Mouse (Mus musculus): ENCODE results near the gene Gm17455.
A peak's percentile ranks its signal among the peaks of the same experiment; 100 is the strongest.

Gene Gm17455

DNA sequence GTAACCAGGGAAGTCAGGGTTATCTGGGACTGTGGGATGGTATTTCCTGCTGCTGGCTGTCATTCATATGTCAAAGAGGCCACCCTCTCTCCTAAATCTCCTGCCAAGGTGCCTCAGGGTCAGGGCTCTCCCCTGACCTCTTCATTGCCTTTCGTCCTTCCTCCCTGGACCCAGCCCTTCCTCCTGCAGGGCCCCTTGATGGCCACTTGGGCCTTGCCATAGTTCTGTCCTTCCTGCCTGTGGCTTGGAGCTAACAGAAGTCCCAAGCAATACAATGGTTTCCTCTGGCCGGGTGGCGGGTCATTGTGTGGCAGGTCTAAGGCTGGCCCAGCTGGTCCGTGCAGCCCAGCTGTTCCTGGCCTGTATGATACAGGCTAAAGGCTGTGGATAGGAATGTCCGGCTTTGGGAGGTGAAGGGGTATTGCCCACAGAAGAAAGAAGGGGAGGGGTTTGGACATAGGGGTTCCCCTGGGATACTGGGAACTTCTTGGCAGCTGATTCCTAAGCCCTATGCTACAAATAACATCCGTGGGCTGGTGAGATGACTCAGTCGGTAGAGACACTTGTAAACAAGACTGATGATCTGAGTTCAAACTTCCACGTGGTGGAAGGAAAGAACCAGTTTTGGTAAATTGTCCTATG lies 25.5 kb upstream of the Gm17455 start:
- DNase-seq (ENCODE audit: low read depth): no peak

DNA sequence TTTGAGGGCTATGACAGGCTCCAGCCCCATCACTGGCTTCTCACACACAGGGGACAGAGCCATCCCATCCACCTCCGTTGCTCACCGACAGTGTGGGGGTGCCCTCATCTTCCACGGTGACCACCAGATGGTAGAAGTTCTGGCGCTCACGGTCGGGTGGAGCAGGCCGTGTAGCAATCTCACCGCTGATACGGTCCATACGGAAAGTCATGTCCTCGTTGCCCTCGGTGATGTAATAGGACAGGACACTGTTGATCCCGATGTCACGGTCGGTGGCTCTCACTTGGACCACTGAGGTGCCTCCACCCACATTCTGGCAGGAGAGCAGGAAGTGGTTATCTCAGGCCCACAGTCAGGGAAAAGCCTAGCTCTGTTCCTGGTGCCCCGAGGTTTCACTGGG lies 22.8 kb upstream of the Gm17455 start:
- DNase-seq (ENCODE audit: low read depth): no peak

DNA sequence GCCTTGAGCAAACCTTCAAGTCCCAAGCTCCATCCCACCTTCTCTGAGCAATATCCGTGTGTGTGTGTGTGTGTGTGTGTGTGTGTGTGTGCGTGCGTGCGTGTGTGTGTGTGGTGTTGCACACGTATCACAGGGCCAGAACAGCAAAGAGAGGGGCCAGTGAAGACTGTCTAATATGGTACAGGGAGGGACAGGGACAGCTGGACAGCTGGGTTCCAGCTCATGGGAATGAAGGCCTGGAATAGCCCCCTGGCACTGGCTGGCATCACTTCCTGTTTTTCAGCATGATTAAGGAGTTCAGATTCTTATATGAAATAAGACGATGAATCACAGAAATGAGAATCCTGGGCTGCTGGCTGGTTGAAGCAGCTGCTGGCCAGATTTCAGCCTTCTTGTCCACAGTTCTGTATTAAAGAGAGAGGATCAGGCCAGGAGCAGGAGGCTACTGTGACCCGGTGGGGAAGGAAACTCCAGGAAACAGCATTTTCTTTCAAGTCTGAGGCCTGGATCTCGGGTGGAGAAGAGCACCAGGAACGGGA lies 20.0 kb upstream of the Gm17455 start:
- no peak for DNase-seq (ENCODE audit: low read depth)

DNA sequence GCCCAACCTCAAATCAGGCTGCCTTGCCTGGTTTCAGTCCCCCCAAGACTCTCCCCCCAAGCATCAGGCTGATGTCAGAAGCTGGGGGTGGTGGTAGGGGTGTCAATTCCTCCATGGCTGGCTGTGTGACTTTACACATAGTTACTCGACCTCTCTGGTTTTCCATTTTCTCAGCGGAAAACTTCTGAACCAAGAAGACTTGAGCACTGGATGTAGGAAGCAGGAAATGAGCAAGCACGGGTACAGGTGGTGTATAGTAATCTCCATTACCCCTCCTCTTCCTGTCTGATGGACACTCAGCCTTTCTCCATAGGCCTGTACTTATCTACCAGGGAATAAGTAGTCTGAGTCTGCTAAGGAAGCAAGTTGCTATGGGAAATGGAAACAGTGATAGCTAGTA lies 19.3 kb upstream of the Gm17455 start:
- no peak for DNase-seq (ENCODE audit: low read depth)

DNA sequence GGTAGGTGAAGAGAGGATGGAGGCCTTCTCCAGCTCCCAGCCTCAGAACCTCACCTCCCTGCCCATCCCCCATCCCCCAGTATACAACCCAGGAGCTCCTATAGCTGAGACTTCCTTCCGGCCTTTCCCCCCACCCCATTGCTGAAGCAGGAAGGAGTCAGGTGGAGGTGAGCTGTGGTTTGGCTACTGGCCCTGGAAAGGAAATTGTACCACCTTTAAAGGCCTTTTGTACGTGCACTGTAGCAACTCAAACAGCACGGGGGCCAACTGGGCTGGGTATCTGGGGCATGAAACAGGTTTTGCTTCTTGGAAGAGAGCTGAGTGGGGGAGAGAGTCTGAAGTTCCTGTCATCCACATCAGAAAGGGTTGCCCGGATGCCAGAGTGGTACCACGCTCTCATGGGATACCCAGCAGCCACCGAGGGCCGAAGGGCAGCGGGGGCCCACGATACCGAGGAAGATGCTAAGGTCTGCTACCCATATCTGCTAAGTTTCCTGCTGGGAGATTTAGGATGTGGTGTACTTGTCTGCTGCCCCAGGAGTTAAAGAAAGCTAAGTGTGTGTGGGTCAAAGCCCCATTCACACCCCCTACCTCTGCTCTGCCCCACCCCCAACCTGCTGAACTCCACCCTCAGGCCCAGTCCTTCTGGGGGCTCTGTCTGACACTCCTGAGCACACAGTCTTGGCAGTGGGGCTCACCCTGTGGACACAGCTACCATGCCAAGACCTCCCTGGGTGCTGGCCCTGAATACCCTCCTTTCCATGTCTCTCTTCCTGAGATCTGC lies 18.2 kb upstream of the Gm17455 start:
- no peak for DNase-seq (ENCODE audit: low read depth)

DNA sequence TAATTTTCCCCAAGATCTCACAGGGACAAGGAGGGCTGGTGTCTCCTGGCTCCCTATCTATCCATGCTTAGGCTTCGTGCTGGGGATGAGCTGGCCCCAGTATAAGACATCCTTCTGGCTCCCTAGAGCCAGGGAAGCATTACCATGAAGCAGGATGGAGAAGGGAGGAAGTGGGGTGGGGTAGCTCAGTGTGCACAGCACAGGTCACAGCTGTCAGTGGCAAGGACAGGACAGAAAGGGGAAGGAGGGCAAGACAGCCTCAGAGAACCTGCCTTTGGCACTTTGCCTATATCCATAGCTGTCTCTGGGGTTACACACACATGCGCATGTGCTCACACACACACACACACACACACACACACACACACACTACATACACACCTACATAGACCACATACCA lies 11.2 kb upstream of the Gm17455 start:
- no peak for DNase-seq (ENCODE audit: low read depth)

DNA sequence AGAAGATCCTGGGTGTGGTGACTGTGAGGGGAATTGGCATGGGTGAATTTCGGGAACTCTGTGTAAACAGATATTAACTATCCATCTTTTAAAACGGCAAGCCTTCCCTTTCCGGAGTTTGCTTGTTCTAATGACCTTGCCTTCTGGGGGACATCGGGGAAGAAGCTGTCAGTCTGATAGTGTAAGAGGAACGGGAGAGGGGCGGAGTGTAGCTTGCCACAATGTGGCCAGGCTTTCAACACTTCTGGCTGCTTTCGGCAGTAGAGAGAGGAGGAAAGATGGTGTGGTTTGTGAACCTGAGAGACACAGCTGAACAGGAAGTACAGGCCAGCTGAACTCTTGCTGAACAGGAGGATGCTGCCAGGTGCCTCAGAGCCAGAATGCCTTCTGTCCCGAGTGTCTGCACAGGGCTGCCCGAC lies 10.1 kb upstream of the Gm17455 start:
- no peak for DNase-seq (ENCODE audit: low read depth)

DNA sequence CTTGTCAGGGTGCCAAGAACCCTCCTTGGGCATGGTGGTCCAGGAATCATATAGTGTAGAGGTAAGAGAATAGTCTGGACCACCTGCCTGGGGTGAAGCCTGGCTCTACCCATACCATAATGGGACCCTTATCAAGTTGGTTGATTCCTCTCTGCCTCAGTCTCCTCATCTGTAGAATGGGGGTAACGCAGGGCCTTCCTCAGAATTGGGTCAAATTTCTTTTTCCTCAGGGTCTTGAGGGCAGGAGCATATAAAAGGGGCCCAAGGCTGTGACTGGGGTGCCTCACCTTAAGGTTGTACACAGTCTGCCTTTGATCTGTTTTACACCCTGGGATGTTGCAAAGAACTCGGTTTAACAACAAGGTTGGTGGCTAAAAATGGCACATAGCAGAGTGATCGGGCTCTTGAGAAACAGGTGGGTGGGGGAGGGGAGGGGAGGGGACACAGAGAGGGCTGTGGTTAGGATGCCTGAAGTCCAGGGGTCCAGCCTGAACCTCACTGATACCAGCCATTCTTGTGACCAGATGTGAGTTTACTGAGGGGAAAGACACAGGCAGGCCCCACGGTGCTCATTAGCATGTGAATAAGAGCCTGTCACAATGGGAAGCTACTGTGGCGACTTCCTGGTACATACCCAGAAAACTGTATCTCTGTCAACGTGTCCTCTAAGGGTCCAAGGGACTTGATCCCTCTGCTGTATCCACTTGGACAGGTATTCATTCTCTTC lies 9.2 kb upstream of the Gm17455 start:
- no peak for DNase-seq (ENCODE audit: low read depth)

DNA sequence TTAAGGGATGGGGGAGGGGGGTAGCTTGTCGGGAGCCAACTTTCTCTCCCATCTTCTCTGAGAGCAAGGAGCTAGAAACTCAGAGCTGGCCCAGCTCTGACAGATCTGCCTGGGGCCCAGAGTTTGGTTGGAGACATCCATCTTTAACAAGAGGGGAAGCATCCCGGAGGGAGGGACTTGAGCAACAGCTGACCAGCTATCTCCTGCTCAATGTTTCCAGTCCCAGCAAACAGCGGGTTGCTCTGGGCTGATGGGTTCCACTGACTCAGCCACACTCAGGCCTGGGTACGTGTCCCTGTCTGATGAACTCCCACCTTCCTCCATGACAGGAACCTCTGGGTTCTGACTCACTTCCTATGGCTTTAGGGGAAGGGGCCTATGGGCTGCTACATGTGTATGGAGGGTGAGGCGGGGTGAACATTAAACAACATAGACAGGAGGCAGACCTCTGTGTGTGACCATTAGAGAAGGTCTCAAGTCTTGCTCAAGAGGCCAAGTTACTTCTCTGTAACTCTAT lies 8.6 kb upstream of the Gm17455 start:
- no peak for DNase-seq (ENCODE audit: low read depth)

DNA sequence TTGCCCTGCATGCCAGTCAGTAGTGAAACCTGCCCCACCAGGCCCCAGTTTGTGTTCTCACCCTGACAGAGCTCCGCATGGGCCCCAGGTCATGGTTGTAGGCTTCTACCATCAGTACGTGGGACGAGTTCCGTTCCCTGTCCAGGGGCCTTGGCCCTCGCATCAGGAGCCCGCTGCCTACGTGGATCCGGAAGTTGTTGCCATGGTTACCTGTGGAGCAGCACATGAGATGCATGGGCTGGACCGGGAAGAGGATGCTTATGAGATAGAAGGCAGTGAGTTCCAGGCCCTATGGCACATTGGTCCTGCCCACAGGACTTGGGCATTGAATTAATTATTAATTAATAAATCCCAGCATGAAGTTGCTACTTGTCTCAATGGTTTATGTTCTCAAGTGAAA lies 7.9 kb upstream of the Gm17455 start:
- DNase-seq (ENCODE audit: low read depth): no peak

DNA sequence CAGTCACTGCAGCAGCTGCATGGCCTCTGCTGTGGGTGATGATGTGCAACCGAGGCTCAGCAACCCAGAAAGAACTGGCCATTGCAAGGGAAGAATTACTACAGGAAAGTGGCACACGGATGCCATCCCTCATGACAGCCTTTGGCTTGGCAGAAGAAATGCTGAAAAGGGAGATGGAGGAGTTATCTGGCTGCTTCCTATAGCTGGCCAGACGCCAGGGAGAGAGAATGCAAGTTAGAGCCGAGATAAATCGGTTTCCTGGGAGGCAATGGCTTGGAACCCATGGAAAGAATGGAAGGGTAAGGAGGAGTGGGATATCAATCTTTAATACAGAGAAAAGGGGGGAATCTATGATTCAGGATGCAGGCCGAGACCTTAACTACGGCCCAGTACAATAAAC lies 4.6 kb upstream of the Gm17455 start:
- no peak for DNase-seq (ENCODE audit: low read depth)

DNA sequence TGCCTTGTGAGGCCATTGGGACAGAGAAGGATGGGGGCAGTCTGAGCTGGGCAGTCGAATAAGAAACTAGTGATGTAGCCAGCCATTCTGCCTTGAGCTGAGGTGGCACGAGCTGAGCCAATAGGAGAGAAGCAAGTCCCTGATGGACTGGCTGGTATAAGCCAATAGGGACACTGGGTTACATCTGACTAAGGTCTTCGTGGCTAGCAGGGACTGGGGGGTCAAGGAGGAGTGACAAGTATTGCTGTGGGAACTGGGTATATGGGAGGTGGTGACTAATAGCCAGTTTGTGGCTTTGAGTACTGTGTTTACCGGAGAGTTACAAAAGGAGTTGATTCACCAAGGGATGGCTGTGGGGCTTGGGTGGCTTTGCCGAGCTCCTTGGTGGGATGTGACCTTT lies 3.9 kb upstream of the Gm17455 start:
- no peak for DNase-seq (ENCODE audit: low read depth)

DNA sequence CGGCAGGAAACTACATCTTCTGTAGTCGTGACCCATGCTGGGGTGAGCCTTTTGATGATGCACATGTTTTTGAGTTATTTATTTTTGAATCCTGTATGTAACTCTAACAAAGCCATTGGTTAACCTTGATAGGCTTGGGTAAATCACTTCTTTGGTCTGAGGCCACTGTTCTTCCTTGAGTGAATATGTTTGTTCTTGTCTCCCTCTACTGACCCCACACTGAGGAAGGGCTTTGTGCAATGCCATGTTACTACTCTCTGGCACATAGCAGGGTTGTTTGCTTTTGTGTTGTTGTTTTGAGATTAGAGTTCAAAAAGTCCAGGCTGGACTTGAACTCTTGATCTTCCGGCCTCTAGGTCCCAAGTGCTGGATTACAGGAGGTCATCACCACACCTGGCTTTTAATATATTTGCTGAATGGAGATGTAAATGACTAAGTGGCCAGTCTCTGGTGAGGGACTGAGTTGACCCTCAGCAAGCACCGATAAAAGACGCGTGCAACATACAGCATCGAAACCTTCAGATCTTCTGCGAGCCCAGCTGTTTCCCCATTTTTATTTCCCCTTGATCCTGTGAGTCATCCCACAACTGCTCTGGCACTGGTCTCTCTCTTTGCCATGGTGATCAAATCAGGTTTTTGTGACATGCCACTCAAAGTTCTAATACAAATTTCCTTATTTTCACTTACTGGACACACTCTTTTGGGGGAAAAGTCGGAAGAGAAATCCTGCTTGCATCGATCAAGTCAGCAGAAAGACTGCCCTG lies 1.3 kb upstream of the Gm17455 start:
- DNase-seq (ENCODE audit: low read depth): no peak

DNA sequence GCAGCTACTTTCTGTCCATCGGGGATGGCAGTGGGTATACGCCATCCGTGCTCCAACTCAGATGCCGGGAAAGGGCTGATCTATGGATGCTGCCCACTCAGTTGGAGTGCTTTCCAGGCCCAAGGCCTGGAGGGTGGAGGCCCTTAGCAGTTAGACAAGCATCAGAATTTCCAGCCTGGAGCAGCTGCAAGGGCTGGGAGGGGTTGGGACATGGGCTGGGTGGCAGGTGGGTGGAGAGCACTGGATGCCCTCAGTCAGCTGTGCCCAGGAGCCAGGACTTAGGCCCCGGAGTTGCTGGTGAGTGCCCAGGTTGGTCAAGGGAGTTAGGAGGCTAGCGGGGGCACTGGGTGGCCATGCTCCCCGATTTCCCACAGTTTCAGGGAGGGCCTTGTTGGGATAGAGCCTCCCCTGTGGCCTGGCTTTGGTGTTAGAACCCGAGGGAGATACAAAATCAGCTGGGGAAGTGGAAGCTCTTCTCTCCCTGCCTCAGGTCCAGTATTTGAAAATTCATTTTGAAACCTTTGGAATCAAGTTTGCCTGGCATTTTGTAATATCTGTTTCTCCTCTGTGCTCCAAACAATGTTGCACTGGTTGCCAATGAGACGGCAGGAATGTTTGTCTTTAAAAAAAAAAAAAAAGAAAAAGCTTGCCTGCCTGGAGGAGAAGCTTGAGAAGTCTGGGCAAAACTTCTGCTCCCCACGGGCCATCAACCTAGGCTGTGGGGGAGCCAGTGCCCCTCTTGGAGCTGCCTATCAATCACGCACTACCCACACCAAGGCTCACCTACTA lies 1.2 kb downstream of the Gm17455 start:
- no peak for DNase-seq (ENCODE audit: low read depth)

DNA sequence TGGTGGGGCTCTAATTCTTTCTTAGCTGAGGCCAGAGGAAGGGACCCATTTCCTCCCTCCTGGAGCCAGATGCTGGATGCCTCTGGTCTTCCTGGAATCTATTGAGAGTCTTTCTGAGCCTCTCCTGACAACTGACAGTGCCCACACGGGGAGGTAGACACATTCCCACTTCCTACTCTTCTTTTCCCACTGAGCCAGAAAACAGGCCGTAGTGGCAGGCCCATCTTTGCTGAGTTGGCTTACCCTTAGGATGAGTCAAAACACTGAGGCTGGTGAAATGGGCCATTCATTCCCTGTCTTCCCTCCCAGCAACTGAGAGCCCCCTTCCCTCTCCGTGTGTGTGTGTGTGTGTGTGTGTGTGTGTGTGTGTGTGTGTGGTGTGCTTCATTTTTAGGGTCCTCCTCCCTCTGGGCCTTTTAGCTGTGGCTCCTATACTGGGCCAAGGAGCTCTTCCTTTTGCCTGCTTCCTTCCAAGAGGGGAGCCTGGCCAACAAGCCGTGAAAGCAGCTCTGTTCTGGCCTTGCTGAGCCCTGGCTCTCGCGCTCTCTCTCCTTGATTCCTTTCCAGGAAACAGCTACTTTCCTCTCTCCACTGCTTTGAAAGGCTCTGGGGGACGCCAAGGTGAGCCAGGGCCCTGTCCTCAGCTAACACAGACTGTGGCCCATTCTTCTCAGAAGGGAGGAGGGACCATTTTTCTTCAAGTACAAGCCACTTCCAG lies 6.1 kb downstream of the Gm17455 start:
- no peak for DNase-seq (ENCODE audit: low read depth)

DNA sequence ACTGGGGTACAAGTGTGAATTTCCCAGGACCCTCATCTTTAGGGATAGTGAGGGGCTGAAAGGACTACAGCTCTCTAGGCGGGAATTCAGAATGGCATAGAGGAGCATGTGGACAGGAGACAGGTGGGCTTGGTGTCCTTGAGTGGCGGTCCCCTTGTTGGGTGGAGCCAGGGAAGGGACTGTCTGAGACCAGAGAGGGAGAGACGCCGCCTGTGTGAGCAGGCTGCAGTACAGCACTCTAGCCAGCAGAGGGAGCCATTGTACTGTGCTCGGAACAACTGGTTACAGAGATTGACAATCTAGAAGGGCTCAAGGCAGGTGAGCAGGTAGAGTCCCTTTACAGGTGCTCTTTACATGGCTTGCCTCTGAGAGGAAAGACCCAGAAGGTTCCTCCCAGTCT lies 8.3 kb downstream of the Gm17455 start:
- peak; percentile 16 for DNase-seq (ENCODE audit: low read depth)

DNA sequence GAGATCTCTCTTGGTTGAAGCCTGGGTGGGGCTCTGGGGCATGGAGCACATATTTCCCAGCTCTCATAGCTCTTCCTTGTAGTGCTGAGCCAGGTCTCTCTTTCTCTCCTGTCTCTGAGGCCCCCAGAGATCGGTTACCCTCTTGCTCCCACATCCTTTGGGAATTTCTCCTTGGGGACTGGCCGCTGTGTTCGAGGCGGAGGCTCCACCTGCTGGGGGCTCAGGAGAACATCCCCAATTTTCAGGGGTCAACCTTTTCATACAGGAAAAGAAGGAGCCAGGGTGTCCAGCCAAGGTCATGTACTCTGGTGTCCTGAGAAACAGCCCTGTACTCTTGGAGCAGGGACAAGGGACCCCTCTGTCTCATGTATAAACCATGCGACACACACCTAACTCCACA lies 12.3 kb downstream of the Gm17455 start:
- no peak for DNase-seq (ENCODE audit: low read depth)

DNA sequence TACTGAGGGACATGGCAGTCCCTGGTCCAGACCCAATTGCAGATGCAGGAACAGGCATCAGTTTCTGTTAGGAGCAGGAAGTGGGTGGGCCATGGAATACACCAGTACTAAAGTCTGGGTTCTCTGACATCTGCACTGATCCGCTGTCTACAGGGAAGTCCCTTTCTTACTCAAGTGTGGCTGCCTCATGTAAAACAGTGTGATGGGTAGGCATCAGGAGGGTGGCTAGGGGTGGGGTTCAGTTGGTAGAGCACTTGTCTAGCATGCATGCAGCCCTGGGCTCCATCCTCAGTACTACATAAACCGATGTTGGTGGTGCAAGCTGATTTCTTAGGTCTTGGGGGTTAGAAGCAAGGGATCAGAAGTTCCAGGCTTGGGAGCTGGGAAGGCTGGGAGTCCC lies 14.2 kb downstream of the Gm17455 start:
- DNase-seq (ENCODE audit: low read depth): no peak

DNA sequence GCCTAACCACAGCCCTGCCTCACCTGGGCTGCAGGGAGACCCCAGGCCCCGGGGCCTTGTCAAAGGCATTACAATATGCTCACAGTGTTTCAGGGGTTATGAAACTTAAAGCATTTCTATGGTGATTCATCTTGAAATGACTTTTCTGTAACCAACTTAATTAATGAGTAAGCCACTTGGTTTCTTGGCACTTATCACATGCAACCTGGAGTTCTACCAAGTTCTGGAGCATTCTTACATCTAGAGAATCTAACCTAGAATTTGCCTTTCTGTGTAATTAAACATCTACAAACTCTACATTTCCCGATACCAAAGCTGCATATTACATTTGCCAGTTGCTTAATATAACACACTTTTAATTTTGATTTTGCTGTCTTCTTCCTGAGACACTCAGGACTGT lies 17.5 kb downstream of the Gm17455 start:
- DNase-seq (ENCODE audit: low read depth): no peak

DNA sequence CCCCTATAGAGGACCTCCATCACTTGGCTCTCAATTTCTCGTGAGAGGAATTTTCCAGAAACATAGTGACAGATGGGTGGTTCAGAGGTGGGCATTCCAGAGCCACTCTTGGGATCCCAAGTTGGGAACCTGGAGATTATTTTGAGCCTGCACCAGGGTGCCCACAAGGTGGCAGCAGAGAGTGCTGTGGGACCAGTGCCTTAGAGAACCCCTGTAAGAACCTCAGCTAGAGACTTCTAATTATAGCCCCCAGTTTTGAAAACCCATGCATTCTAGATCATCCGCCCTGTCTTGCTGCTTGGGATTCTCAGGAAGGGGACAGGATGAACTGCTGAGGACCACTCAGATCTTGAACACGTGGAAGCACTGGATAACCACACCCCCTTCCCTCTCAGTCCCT lies 18.6 kb downstream of the Gm17455 start:
- DNase-seq (ENCODE audit: low read depth): peak; percentile 28

DNA sequence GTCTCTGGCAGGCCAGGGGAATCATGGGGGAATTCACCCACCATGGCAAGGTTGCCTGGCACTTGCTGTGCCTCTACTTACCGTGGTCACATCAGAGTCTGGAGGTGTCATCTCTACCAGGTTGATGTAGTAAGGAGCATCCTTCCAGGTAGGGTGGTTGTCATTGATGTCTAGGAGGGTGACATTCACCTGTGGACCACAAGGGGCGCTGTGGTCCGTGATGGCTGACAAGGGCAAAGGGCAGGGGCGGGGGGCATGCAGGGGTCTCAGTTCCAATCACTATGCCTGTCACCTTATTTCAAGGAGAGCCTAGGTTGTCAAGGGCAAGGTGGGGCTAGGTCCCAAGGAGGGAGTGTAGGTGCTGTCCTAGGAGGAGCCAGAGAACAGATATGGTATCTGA lies 20.1 kb downstream of the Gm17455 start:
- DNase-seq (ENCODE audit: low read depth): no peak

All from c-Kit-positive CD71-positive TER-119-negative erythroid progenitor cells, embryonic 14.5 days (primary cell).